Mouse (Mus musculus) CH12.LX (cell line): ENCODE measurements at regions not wholly inside any gene's neighbourhood (a gene's known extent, or its start where the extent isn't known, plus 50 kb on each side); places are given as distances from the start of the nearest gene placed in this dataset.

ENCODE experiments used
- DNase-seq: peaks from one replicate; pipeline ENCODE4 v3.0.0-alpha.2; 2013; ENCODE audit errors: extremely low read depth
- H3K27ac ChIP-seq: 2 replicates; pipeline ENCODE4 v1.5.1; 2012; ENCODE audit warnings: low read depth, mild to moderate bottlenecking, control low read depth, moderate library complexity; ENCODE audit not compliant: insufficient read depth
- H3K27me3 ChIP-seq: replicated peaks from 2 replicates; pipeline ENCODE3; 2012; ENCODE audit warnings: inconsistent platforms
- H3K36me3 ChIP-seq, 2 experiments: replicated peaks in 1 of 2; 2 replicates each; pipeline versions ENCODE3 to v1.6.1; 2012; ENCODE audit warnings: inconsistent platforms in 1 of 2, low read length in 1 of 2, mild to moderate bottlenecking in 1 of 2, mixed read lengths in 1 of 2, moderate library complexity in 1 of 2; ENCODE audit not compliant: control insufficient read depth in 1 of 2, insufficient read depth in 1 of 2
- H3K4me1 ChIP-seq, 2 experiments: 2 replicates each; pipeline ENCODE4 v1.6.1; 2012; ENCODE audit warnings: inconsistent platforms in 1 of 2, moderate library complexity in 1 of 2; ENCODE audit not compliant: insufficient read depth in 2 of 2, control insufficient read depth in 1 of 2
- H3K4me2 ChIP-seq: 2 replicates; pipeline ENCODE4 v1.6.1; 2012; ENCODE audit warnings: low read depth, mild to moderate bottlenecking, control low read depth; ENCODE audit not compliant: poor library complexity, insufficient read depth, severe bottlenecking
- H3K4me3 ChIP-seq, 3 experiments: fragments of 150-350 bp in 1 of 3; sonication (generic) in 1 of 3; replicated peaks in 1 of 3; 2 replicates each; pipeline versions ENCODE3 to v1.5.1; 2011 to 2012; ENCODE audit warnings: low read depth in 2 of 3, low read length in 2 of 3, mild to moderate bottlenecking in 2 of 3, moderate library complexity in 2 of 3, control low read depth in 1 of 3, improper control_type of control experiment in 1 of 3, inconsistent platforms in 1 of 3, mixed read lengths in 1 of 3; ENCODE audit not compliant: poor library complexity in 1 of 3
- H3K79me2 ChIP-seq: replicated peaks from 2 replicates; pipeline ENCODE4 v1.6.1; 2012; ENCODE audit warnings: mild to moderate bottlenecking, moderate library complexity; ENCODE audit not compliant: control insufficient read depth, poor library complexity, insufficient read depth, severe bottlenecking; ENCODE audit errors: extremely low read depth
- H3K9ac ChIP-seq: 2 replicates; pipeline ENCODE4 v1.6.1; 2012; ENCODE audit warnings: low read depth, mild to moderate bottlenecking, control low read depth, moderate library complexity; ENCODE audit not compliant: insufficient read depth
- H3K9me3 ChIP-seq: replicated peaks from 2 replicates; pipeline ENCODE3; 2012; ENCODE audit warnings: low read length, inconsistent platforms, mixed read lengths
- CHD1 ChIP-seq: IDR thresholded peaks from 2 replicates; pipeline ENCODE4 v1.6.1; 2012; ENCODE audit warnings: low read depth, low read length, improper control_type of control experiment, inconsistent platforms
- CHD2 ChIP-seq: IDR thresholded peaks from 2 replicates; pipeline ENCODE4 v1.6.1; 2011; ENCODE audit warnings: low read length, improper control_type of control experiment
- CTCF ChIP-seq, 2 experiments: IDR thresholded peaks in 1 of 2; conservative IDR thresholded peaks in 1 of 2; 2 replicates each; pipeline ENCODE4 v1.5.1; 2011 to 2012; ENCODE audit warnings: low read depth in 2 of 2, low read length in 2 of 2, improper control_type of control experiment in 1 of 2, inconsistent platforms in 1 of 2, mild to moderate bottlenecking in 1 of 2, moderate library complexity in 1 of 2
- ELF1 ChIP-seq: IDR thresholded peaks from 2 replicates; pipeline ENCODE4 v1.6.1; 2014; ENCODE audit warnings: low read depth, mild to moderate bottlenecking, inconsistent platforms, low read length, improper control_type of control experiment
- ETS1 ChIP-seq: conservative IDR thresholded peaks from 2 replicates; pipeline ENCODE4 v1.6.1; 2012; ENCODE audit warnings: low read depth, mild to moderate bottlenecking, inconsistent platforms, low read length, improper control_type of control experiment, moderate library complexity
- HCFC1 ChIP-seq: IDR thresholded peaks from 2 replicates; pipeline ENCODE4 v1.6.1; 2012; ENCODE audit warnings: low read depth, mild to moderate bottlenecking, inconsistent platforms, low read length, improper control_type of control experiment
- KAT2A ChIP-seq: IDR thresholded peaks from 2 replicates; pipeline ENCODE4 v1.6.1; 2012; ENCODE audit warnings: low read length, improper control_type of control experiment, inconsistent platforms; ENCODE audit not compliant: insufficient replicate concordance
- MAZ ChIP-seq: IDR thresholded peaks from 2 replicates; pipeline ENCODE4 v1.6.1; 2012; ENCODE audit warnings: low read depth, mild to moderate bottlenecking, inconsistent platforms, low read length, improper control_type of control experiment, moderate library complexity
- MEF2A ChIP-seq: IDR thresholded peaks from 2 replicates; pipeline ENCODE4 v1.6.1; 2014; ENCODE audit warnings: low read depth, mild to moderate bottlenecking, inconsistent platforms, low read length, improper control_type of control experiment, borderline replicate concordance
- MYC ChIP-seq: IDR thresholded peaks from 2 replicates; pipeline ENCODE4 v1.6.1; 2011; ENCODE audit warnings: low read depth, mild to moderate bottlenecking, improper control_type of control experiment, low read length
- PAX5 ChIP-seq: IDR thresholded peaks from 2 replicates; pipeline ENCODE4 v1.6.1; 2012; ENCODE audit warnings: low read length, inconsistent platforms, mixed read lengths
- RAD21 ChIP-seq: IDR thresholded peaks from 2 replicates; pipeline ENCODE4 v1.6.1; 2011; ENCODE audit warnings: low read depth, mild to moderate bottlenecking, low read length, improper control_type of control experiment, moderate library complexity
- SIN3A ChIP-seq: IDR thresholded peaks from 2 replicates; pipeline ENCODE4 v1.6.1; 2012; ENCODE audit warnings: low read length, improper control_type of control experiment, inconsistent platforms
- SMC3 ChIP-seq: IDR thresholded peaks from 2 replicates; pipeline ENCODE4 v1.6.1; 2011; ENCODE audit warnings: low read depth, low read length, improper control_type of control experiment
- TBP ChIP-seq: conservative IDR thresholded peaks from 2 replicates; pipeline ENCODE4 v1.6.1; 2011; ENCODE audit warnings: low read depth, low read length, improper control_type of control experiment
- USF1 ChIP-seq: IDR thresholded peaks from 2 replicates; pipeline ENCODE4 v1.6.1; 2014; ENCODE audit warnings: low read depth, mild to moderate bottlenecking, inconsistent platforms, low read length, improper control_type of control experiment
- USF2 ChIP-seq: conservative IDR thresholded peaks from 2 replicates; pipeline ENCODE4 v1.6.1; 2011; ENCODE audit warnings: low read depth, low read length, improper control_type of control experiment
- ZKSCAN1 ChIP-seq: IDR thresholded peaks from 2 replicates; pipeline ENCODE4 v1.6.1; 2012; ENCODE audit warnings: low read depth, inconsistent platforms, low read length, improper control_type of control experiment, borderline replicate concordance
- ZMIZ1 ChIP-seq: IDR thresholded peaks from 2 replicates; pipeline ENCODE4 v1.6.1; 2012; ENCODE audit warnings: low read depth, mild to moderate bottlenecking, inconsistent platforms, low read length, improper control_type of control experiment
- dilution Hi-C: fragments of 300-500 bp; cut with MboI; formaldehyde crosslinking; loops from 2 replicates; pipeline ENCODE4 v1.14.3; 2020; ENCODE audit warnings: low sequenced_read_pairs; ENCODE audit not compliant: extremely low pct_unique_long_range_greater_than_20kb, extremely low pct_ligation_motif_present
- in situ Hi-C: fragments of 300-500 bp; cut with MboI; formaldehyde crosslinking; loops from 3 replicates; pipeline ENCODE4 v1.14.3; 2019; ENCODE audit warnings: low sequenced_read_pairs, low pct_ligation_motif_present, low pct_unique_long_range_greater_than_20kb, mixed read lengths

DNA sequence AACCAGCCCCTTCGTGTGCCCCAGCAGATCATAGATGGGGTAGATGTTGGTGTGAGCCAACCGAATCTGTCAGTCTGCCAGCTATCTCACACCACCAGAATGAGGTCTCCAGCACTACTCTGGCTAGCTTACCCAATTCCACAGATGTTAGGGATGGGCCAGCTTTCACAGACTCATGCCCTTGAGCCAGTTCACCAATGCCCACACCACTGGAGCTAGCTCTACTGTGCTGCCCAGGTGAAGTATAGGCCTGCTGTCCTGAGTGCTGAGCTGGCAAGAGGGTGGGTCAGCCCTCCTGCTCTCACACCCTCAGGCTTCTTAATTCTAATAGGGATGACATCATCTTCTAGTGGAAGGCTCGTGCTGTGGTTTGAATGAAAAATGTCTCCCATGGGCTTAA lies 201.5 kb upstream of the Kdm8 start:
- no peaks in the 10 kb centered on the region for H3K9me3 ChIP-seq
- no peaks in the 10 kb centered on the region for H3K36me3 ChIP-seq
- no peak overlapping the region for H3K4me2 ChIP-seq
- H3K9ac ChIP-seq: no peak overlapping the region
- in situ Hi-C loops (no loop called here), dilution Hi-C loops (no loop called here)
- H3K4me3 ChIP-seq: no peak overlapping the region
- no peak for DNase-seq
- H3K27me3 ChIP-seq: peaks cover 91% of the 10 kb centered on the region
- H3K79me2 ChIP-seq: no peaks in the 10 kb centered on the region
- TF ChIP-seq KAT2A (no peak), CHD2 (no peak), USF1 (no peak)
- no peak overlapping the region for H3K27ac ChIP-seq
- H3K4me1 ChIP-seq: peaks cover 0 to 3% of the 10 kb centered on the region in 2 experiments; a peak in 2 of 4 replicates

GRCm38 (mm10) chr7:125248386-125248785 lies 196.1 kb upstream of the Kdm8 start:
- no peaks in the 10 kb centered on the region for H3K36me3 ChIP-seq
- H3K4me3 ChIP-seq: no peak overlapping the region
- no peaks in the 10 kb centered on the region for H3K79me2 ChIP-seq
- no peaks in the 10 kb centered on the region for H3K4me1 ChIP-seq
- H3K9ac ChIP-seq: no peak overlapping the region
- in situ Hi-C loops: no loop called here
- H3K9me3 ChIP-seq: no peaks in the 10 kb centered on the region
- no peak for DNase-seq
- dilution Hi-C loops: no loop called here
- TF ChIP-seq MYC (no peak), USF2 (no peak), SIN3A (no peak), RAD21 (no peak), ETS1 (no peak), CHD1 (no peak), ZMIZ1 (no peak), TBP (no peak), CTCF (conservative IDR thresholded peaks at IDR 0.05 in 1 of 2, IDR thresholded peaks at IDR 0.05 in 1 of 2; ENCODE audit: low read depth in 2 of 2, low read length in 2 of 2) (no peak), ZKSCAN1 (no peak), MAZ (no peak), HCFC1 (no peak), MEF2A (no peak), PAX5 (no peak), ELF1 (no peak), CHD2 (no peak), SMC3 (no peak)
- H3K4me2 ChIP-seq: no peak overlapping the region
- H3K27me3 ChIP-seq: peaks cover 87% of the 10 kb centered on the region
- no peak overlapping the region for H3K27ac ChIP-seq
